Mouse (Mus musculus) lung, embryonic 14.5 days (tissue): ENCODE data around the gene 3300002I08Rik. TPM values are rescaled to one million over a fixed set of nuclear protein-coding genes. Genes with fewer than 3 reads are reported as not detected.
"Not testable (repeated sequence)": the region's sequence is repeated elsewhere in the genome, so short reads cannot be mapped to it uniquely, and the experiment has no call there.

ENCODE experiments used
- ATAC-seq: fragments of 200-750 bp; cut with Nextera tagmentation; 2 replicates; pipeline ENCODE4 v1.8.0; 2017; ENCODE audit warnings: mild to moderate bottlenecking, moderate TSS enrichment, moderate library complexity; ENCODE audit not compliant: insufficient read depth
- DNase-seq: peaks from one replicate; pipeline ENCODE4 v3.0.0-alpha.2; 2015
- H3K27ac ChIP-seq: fragments of 300-500 bp; sonication (generic); 2 replicates; pipeline ENCODE4 v1.5.1; 2014; ENCODE audit warnings: low read depth, mild to moderate bottlenecking, moderate library complexity
- H3K27me3 ChIP-seq: fragments of 300-500 bp; sonication (generic); 2 replicates; pipeline ENCODE4 v1.6.1; 2014; ENCODE audit warnings: low read length, control low read depth; ENCODE audit not compliant: insufficient read depth
- H3K36me3 ChIP-seq: fragments of 300-500 bp; sonication (generic); 2 replicates; pipeline ENCODE4 v1.6.1; 2014; ENCODE audit warnings: control low read depth; ENCODE audit not compliant: insufficient read depth
- H3K4me1 ChIP-seq: fragments of 300-500 bp; sonication (generic); 2 replicates; pipeline ENCODE4 v1.6.1; 2014; ENCODE audit warnings: antibody characterized with exemption, control low read depth; ENCODE audit not compliant: insufficient read depth
- H3K4me2 ChIP-seq: fragments of 300-500 bp; sonication (generic); 2 replicates; pipeline ENCODE4 v1.6.1; 2014; ENCODE audit warnings: mild to moderate bottlenecking
- H3K4me3 ChIP-seq: fragments of 300-500 bp; sonication (generic); 2 replicates; pipeline ENCODE4 v1.5.1; 2014; ENCODE audit warnings: low read depth, low read length
- H3K9ac ChIP-seq: fragments of 300-500 bp; sonication (generic); 2 replicates; pipeline ENCODE4 v1.6.1; 2014
- H3K9me3 ChIP-seq: fragments of 300-500 bp; sonication (generic); 2 replicates; pipeline ENCODE4 v1.6.1; 2016; ENCODE audit warnings: low read depth, low read length, control low read depth
- CTCF ChIP-seq: IDR thresholded peaks from 2 replicates; pipeline ENCODE4 v1.5.1; 2016; ENCODE audit warnings: antibody characterized with exemption, low read depth
- WGBS: fragments of 180-500 bp; shearing (Covaris S2); extraction: QIAGEN DNeasy Blood & Tissue Kit; methylation state at CpG from one replicate; pipeline ENCODE4 v1.1.7; 2014; 5-methylcytosine and 5-hydroxymethylcytosine counted together
- polyA plus RNA-seq: library from polyadenylated mRNA; unstranded; fragments of >200 nt; fragmentation: Nextera tagmentation; extraction: Ambion mirVana; gene quantifications from 2 replicates; pipeline ENCODE4 v1.2.1, GENCODE M21; 2014

Gene 3300002I08Rik
- polyA plus RNA-seq, 1 experiment from 2014 or later: 8.6 TPM

GRCm38 (mm10) chr2:150318973-150319372, 43.6 kb downstream of the 3300002I08Rik start:
- no peak for DNase-seq
- Histone ChIP-seq H3K4me1 (no peaks in the 10 kb centered on the region), H3K4me3 (no peak overlapping the region), H3K9ac (no peak overlapping the region), H3K9me3 (peaks cover 31% of the 10 kb centered on the region), H3K36me3 (peaks cover 9% of the 10 kb centered on the region), H3K27ac (no peak overlapping the region), H3K4me2 (no peak overlapping the region), H3K27me3 (no peaks in the 10 kb centered on the region)
- TF ChIP-seq CTCF: no peak
- 90% methylated on average over 1 of the region's 1 CpGs for WGBS
- ATAC-seq: no peak

- H3K4me2 ChIP-seq: no peak overlapping the region
- no peak overlapping the region for H3K27ac ChIP-seq
- no peak for TF ChIP-seq CTCF
- H3K36me3 ChIP-seq: peaks cover 7% of the 10 kb centered on the region; the same call in 1 of the 2 replicates
- H3K4me3 ChIP-seq: no peak overlapping the region
- no peaks in the 10 kb centered on the region for H3K4me1 ChIP-seq
- H3K9ac ChIP-seq: no peak overlapping the region
- DNase-seq: no peak
- H3K9me3 ChIP-seq: peaks cover 25% of the 10 kb centered on the region
- H3K27me3 ChIP-seq: no peaks in the 10 kb centered on the region
- ATAC-seq: no peak
Measured at GRCm38 (mm10) chr2:150316140-150316539, 46.4 kb downstream of the 3300002I08Rik start.

- not testable (repeated sequence) for H3K36me3 ChIP-seq, H3K4me1 ChIP-seq, H3K27me3 ChIP-seq, H3K9me3 ChIP-seq
- peak overlapping the region; percentile 52 for H3K4me3 ChIP-seq
- H3K9ac ChIP-seq: peak overlapping the region; percentile 69
- H3K27ac ChIP-seq: 0 out of 2 replicates have a peak overlapping the region, but pooled peaks have one; percentile 46
- peak overlapping the region; percentile 66 for H3K4me2 ChIP-seq
- ATAC-seq (peak; percentile 100), DNase-seq (peak; percentile 95)
- WGBS: 10% methylated on average over 19 of the region's 19 CpGs
Measured at GRCm38 (mm10) chr2:150310952-150311884, 51.3 kb downstream of the 3300002I08Rik start.

- WGBS: 88% methylated on average over 10 of the region's 10 CpGs
- Histone ChIP-seq H3K9me3 (no peaks in the 10 kb centered on the region), H3K36me3 (no peaks in the 10 kb centered on the region), H3K27ac (no peak overlapping the region), H3K4me1 (no peaks in the 10 kb centered on the region), H3K4me3 (no peak overlapping the region), H3K27me3 (no peaks in the 10 kb centered on the region), H3K4me2 (no peak overlapping the region), H3K9ac (no peak overlapping the region)
- no peak for ATAC-seq
- DNase-seq: no peak
- no peak for TF ChIP-seq CTCF
Measured at GRCm38 (mm10) chr2:150307183-150307773, 55.3 kb downstream of the 3300002I08Rik start.

- no peaks in the 10 kb centered on the region for H3K9me3 ChIP-seq
- no peaks in the 10 kb centered on the region for H3K27me3 ChIP-seq
- H3K9ac ChIP-seq: no peak overlapping the region
- ATAC-seq (no peak), DNase-seq (no peak)
- H3K27ac ChIP-seq: no peak overlapping the region
- no peak overlapping the region for H3K4me2 ChIP-seq
- H3K36me3 ChIP-seq: no peaks in the 10 kb centered on the region
- WGBS: 33% methylated on average over 1 of the region's 1 CpGs
- no peak overlapping the region for H3K4me3 ChIP-seq
- TF ChIP-seq CTCF: no peak
- H3K4me1 ChIP-seq: no peaks in the 10 kb centered on the region
Measured at GRCm38 (mm10) chr2:150299096-150299495, 63.5 kb downstream of the 3300002I08Rik start.

- 68% methylated on average over 6 of the region's 6 CpGs for WGBS
- no peak for ATAC-seq
Measured at GRCm38 (mm10) chr2:150293669-150294068, 68.9 kb downstream of the 3300002I08Rik start.

More at GRCm38 (mm10) chr2:150293669-150294068, 68.9 kb downstream of the 3300002I08Rik start:
- no peak overlapping the region for H3K4me2 ChIP-seq
- H3K27ac ChIP-seq: no peak overlapping the region
- no peak overlapping the region for H3K4me3 ChIP-seq
- no peaks in the 10 kb centered on the region for H3K27me3 ChIP-seq
- H3K9ac ChIP-seq: no peak overlapping the region
- no peak for DNase-seq
- H3K36me3 ChIP-seq: no peaks in the 10 kb centered on the region
- no peaks in the 10 kb centered on the region for H3K4me1 ChIP-seq
- no peak for TF ChIP-seq CTCF
- H3K9me3 ChIP-seq: no peaks in the 10 kb centered on the region

Other genes starting within 250 kb of the 3300002I08Rik start
- 9.7 and 10.5 TPM in 2 replicates for gene Zfp120, start 226.1 kb downstream of the 3300002I08Rik start, polyA plus RNA-seq
- not detected in 2 replicates for gene Gm10770, start 183.1 kb downstream of the 3300002I08Rik start, polyA plus RNA-seq
- not detected in 2 replicates for gene Gm14139, start 181.0 kb downstream of the 3300002I08Rik start, polyA plus RNA-seq
- gene Zfp937, start 144.7 kb downstream of the 3300002I08Rik start, polyA plus RNA-seq: 10.0 and 12.4 TPM in 2 replicates
- gene Gm21994, start 107.2 kb downstream of the 3300002I08Rik start, polyA plus RNA-seq: 3.9 and 4.1 TPM in 2 replicates
- gene Gm14124, start 105.2 kb downstream of the 3300002I08Rik start, polyA plus RNA-seq: not detected in 2 replicates
- 2.2 TPM in 2 replicates for gene Gm10130, start 39.1 kb downstream of the 3300002I08Rik start, polyA plus RNA-seq
- gene Zfp442, start 88.7 kb upstream of the 3300002I08Rik start, polyA plus RNA-seq: 8.0 and 8.7 TPM in 2 replicates
- 0.26 and 0.28 TPM in 2 replicates for gene Zfp345, start 122.3 kb upstream of the 3300002I08Rik start, polyA plus RNA-seq
- gene Cst7, start 207.7 kb upstream of the 3300002I08Rik start, polyA plus RNA-seq: 0.32 and 0.39 TPM in 2 replicates
- 48.2 and 51.0 TPM in 2 replicates for gene Apmap, start 245.8 kb upstream of the 3300002I08Rik start, polyA plus RNA-seq